Mouse (Mus musculus): Measurements from ENCODE around the gene Cyp4f17. TPM values are rescaled to one million over a fixed set of nuclear protein-coding genes. Genes with fewer than 3 reads are reported as not detected.
"Not testable (repeated sequence)": the region's sequence is repeated elsewhere in the genome, so short reads cannot be mapped to it uniquely, and the experiment has no call there.

Cyp4f17 gene
- polyA plus RNA-seq, 1 experiment: 1.4 TPM

DNA sequence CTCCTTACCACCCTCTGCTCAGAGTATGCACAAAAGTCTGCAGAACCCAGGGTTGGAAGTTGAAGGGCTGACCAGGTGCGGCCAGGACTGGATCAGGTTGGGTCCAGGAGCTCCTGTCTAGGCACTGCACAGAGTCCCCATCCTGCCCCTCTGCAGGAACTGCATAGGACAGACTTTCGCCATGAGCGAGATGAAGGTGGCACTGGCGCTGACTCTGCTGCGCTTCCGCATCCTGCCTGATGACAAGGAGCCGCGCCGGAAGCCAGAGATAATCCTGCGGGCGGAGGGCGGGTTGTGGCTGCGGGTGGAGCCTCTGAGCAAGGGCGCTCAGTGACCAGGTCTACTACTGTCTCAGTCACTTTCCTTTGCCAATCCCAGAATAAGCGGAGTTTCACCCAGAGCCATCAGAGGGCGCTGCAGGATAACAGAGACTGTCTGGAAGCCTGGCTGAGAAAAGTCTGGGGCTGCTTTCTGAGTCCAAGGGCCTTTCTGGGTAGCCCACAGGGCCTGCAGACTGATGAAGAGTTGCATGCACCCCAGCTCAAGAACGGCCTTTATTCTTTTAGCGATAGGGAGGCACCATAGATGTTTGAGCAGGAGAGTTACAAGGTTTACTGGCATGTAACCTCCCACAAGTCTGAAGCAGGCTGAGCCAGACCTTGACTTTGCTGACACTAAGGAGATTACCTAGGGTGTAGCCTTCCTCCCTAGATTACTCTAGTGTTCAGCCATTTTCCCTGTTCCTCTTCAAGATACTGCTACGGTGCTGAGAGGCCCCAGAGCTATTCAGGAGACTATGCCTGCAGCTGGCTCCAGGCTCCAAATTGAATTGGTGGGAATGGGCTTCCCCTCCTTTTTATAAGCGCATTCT is 45.3 kb downstream of the Cyp4f17 start:
- TF ChIP-seq POLR2A (IDR thresholded peaks at IDR 0.05; ENCODE audit: control insufficient read depth, low read depth, low read length): peak; percentile 38; the same call in 1 of the 2 replicates
- peak; percentile 46; the same call in 1 of the 2 replicates for TF ChIP-seq CTCF (IDR thresholded peaks at IDR 0.05; ENCODE audit: control insufficient read depth, insufficient read depth, insufficient replicate concordance, low read depth, low read length)
- H3K27ac ChIP-seq (ENCODE audit: control insufficient read depth, insufficient read depth, low read depth, low read length): no peak overlapping the region
- 0 out of 2 replicates have a peak, but pooled peaks cover 3% of the 10 kb centered on the region for H3K4me1 ChIP-seq (ENCODE audit: control insufficient read depth, insufficient read depth, low read length)
- H3K27me3 ChIP-seq (ENCODE audit: control insufficient read depth, insufficient read depth, low read length): no peaks in the 10 kb centered on the region
- H3K36me3 ChIP-seq (ENCODE audit: control insufficient read depth, insufficient read depth, low read length): no peaks in the 10 kb centered on the region
- peak overlapping the region; percentile 35 for H3K4me3 ChIP-seq (ENCODE audit: control insufficient read depth, low read depth, low read length)

DNA sequence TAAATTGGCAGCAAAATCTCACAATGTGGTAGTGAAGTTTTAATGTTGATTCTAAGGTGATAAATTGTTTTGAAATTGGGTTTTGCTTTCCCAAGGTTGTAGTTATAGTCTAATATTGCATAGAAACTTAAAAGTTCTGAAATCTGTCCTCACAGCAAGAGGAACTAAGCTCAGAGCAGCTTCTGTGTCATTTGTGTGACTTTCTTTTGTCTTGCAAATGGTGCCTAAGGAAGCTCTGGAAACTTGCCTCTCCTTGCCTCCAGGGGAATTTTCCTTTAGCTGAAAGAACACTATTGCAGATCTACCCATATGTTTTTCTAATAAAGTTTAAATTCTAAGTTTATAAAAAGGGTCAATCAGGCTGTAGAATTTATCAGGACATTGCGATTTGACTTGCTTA is 47.2 kb downstream of the Cyp4f17 start:
- H3K4me1 ChIP-seq (ENCODE audit: control insufficient read depth, insufficient read depth, low read length); H3K27me3 ChIP-seq (ENCODE audit: control insufficient read depth, insufficient read depth, low read length); H3K4me3 ChIP-seq (ENCODE audit: control insufficient read depth, low read depth, low read length); H3K36me3 ChIP-seq (ENCODE audit: control insufficient read depth, insufficient read depth, low read length); H3K27ac ChIP-seq (ENCODE audit: control insufficient read depth, insufficient read depth, low read depth, low read length): not testable (repeated sequence)

DNA sequence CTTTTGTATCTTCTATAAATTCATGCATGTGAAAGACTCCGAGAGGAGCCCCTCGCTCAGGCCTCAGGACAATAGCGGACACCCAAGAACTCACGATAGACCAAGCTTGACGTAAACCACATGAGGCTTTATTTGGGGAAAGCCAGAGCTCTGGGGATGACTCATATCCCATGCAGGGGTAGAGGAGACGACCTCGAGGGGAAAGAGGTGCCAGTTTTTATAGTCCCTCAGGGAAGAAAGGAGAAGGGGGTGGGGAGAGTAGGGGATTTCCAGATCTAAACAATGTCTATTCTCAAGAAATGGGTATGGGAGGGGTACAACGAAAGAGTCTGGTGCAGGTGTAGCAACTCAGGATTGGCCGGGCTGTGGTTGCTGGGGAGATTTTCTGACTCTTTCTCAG is 48.5 kb downstream of the Cyp4f17 start:
- H3K27ac ChIP-seq (ENCODE audit: control insufficient read depth, insufficient read depth, low read depth, low read length); H3K36me3 ChIP-seq (ENCODE audit: control insufficient read depth, insufficient read depth, low read length); H3K27me3 ChIP-seq (ENCODE audit: control insufficient read depth, insufficient read depth, low read length); H3K4me1 ChIP-seq (ENCODE audit: control insufficient read depth, insufficient read depth, low read length); H3K4me3 ChIP-seq (ENCODE audit: control insufficient read depth, low read depth, low read length): not testable (repeated sequence)

DNA sequence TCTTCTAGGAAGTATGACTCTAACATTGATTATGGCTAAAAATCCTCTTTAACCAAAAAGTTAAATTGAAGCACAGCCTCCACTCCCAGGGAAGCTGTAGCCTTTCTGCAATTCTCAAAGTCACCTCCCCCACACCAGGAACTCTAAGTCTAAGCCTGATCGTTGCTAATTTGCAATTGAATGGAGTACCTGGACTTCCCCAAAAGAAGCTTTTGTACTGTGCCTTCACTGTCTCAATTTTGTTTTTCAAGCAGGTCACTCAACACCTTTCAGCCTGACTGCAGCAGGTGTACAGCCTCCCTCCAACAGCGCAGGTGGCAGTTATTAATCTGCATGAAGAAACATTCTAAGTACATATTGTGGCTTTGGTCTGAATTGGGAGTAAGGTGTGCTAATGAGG is 57.5 kb downstream of the Cyp4f17 start:
- not testable (repeated sequence) for H3K4me1 ChIP-seq (ENCODE audit: control insufficient read depth, insufficient read depth, low read length); H3K27me3 ChIP-seq (ENCODE audit: control insufficient read depth, insufficient read depth, low read length); H3K27ac ChIP-seq (ENCODE audit: control insufficient read depth, insufficient read depth, low read depth, low read length); H3K4me3 ChIP-seq (ENCODE audit: control insufficient read depth, low read depth, low read length); H3K36me3 ChIP-seq (ENCODE audit: control insufficient read depth, insufficient read depth, low read length)

DNA sequence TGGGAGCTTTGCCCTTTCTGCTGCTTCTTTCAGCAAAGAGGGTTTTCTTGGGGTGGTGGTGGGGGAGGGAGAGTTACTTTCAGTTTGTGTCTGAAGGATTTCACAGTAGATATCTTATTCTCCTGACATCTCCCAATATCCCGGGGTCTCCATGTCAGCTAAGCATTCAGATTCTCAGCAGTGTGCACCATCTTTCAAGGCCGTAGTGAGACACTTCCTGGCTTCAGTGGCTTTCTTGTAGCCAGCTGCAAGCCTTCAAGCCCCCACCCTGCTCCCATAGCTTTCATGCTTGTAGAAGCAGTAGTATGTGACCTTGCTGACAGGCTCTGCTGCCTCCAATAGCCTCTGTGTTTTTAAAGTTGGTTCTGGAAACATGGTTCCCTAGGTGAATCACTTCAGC is 67.4 kb downstream of the Cyp4f17 start:
- not testable (repeated sequence) for H3K36me3 ChIP-seq (ENCODE audit: control insufficient read depth, insufficient read depth, low read length); H3K27me3 ChIP-seq (ENCODE audit: control insufficient read depth, insufficient read depth, low read length); H3K27ac ChIP-seq (ENCODE audit: control insufficient read depth, insufficient read depth, low read depth, low read length); H3K4me1 ChIP-seq (ENCODE audit: control insufficient read depth, insufficient read depth, low read length); H3K4me3 ChIP-seq (ENCODE audit: control insufficient read depth, low read depth, low read length)

DNA sequence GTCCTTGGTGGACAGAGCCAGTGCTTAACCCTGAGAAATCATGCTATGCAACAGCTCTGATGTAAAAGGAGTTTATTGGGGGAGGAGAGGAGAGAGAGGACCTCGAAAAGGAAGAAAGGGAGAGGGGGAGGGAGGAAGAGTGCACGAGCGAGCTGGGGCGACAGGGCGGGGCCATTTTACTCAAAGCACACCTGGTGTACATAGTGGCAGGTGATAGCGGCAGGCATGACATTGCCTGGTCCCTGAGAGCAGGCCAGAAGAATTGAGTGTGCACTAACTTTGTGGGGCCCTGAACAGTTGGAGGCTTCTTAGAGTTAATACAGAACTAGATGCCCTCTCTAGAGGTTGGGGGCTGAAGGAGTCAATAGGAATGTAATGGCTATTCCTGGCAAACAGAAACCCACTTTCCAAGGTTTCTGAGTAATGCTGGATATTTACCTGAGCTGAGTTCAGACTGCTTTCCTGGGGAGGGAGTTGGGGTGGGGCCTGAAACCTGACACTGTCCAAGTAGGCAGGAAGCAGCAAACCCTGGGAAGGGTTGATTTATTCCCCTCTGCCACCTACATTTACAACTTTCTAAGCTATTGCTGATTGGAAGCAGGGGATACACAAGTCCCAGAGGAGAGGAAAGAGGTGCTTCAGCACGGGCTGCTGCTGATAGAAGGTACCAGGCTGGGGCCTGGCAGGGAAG is 71.8 kb downstream of the Cyp4f17 start:
- Histone ChIP-seq H3K4me1 (ENCODE audit: control insufficient read depth, insufficient read depth, low read length) (no peaks in the 10 kb centered on the region), H3K27ac (ENCODE audit: control insufficient read depth, insufficient read depth, low read depth, low read length) (no peak overlapping the region), H3K4me3 (ENCODE audit: control insufficient read depth, low read depth, low read length) (no peak overlapping the region), H3K27me3 (ENCODE audit: control insufficient read depth, insufficient read depth, low read length) (no peaks in the 10 kb centered on the region), H3K36me3 (ENCODE audit: control insufficient read depth, insufficient read depth, low read length) (no peaks in the 10 kb centered on the region)
- no peak for TF ChIP-seq POLR2A (IDR thresholded peaks at IDR 0.05; ENCODE audit: control insufficient read depth, low read depth, low read length)
- no peak for TF ChIP-seq CTCF (IDR thresholded peaks at IDR 0.05; ENCODE audit: control insufficient read depth, insufficient read depth, insufficient replicate concordance, low read depth, low read length)

Other genes with a start within 250 kb of the Cyp4f17 start
- gene Brd4, start 221.3 kb upstream of the Cyp4f17 start, polyA plus RNA-seq (2012; rRNA removed): 17.3 and 17.6 TPM in 2 replicates
- gene Akap8, start 184.8 kb upstream of the Cyp4f17 start, polyA plus RNA-seq (2012; rRNA removed): 39.3 and 43.5 TPM in 2 replicates
- 107 and 129 TPM in 2 replicates for gene Akap8l, start 155.4 kb upstream of the Cyp4f17 start, polyA plus RNA-seq (2012; rRNA removed)
- gene Wiz, start 116.6 kb upstream of the Cyp4f17 start, polyA plus RNA-seq (2012; rRNA removed): 25.2 and 26.3 TPM in 2 replicates
- 3.7 and 5.3 TPM in 2 replicates for gene Rasal3, start 102.5 kb upstream of the Cyp4f17 start, polyA plus RNA-seq (2012; rRNA removed)
- gene Pglyrp2, start 81.9 kb upstream of the Cyp4f17 start, polyA plus RNA-seq (2012; rRNA removed): 2.0 and 2.4 TPM in 2 replicates
- 67.7 and 68.8 TPM in 2 replicates for gene Cyp4f39, start 53.3 kb upstream of the Cyp4f17 start, polyA plus RNA-seq (2012; rRNA removed)
- gene Cyp4f16, start 30.5 kb downstream of the Cyp4f17 start, polyA plus RNA-seq (2012; rRNA removed): 0.73 and 1.1 TPM in 2 replicates
- 1.9 and 2.2 TPM in 2 replicates for gene Cyp4f37, start 115.3 kb downstream of the Cyp4f17 start, polyA plus RNA-seq (2012; rRNA removed)
- 0.72 and 1.0 TPM in 2 replicates for gene Cyp4f40, start 152.8 kb downstream of the Cyp4f17 start, polyA plus RNA-seq (2012; rRNA removed)
- 1.2 and 1.6 TPM in 2 replicates for gene Cyp4f15, start 179.6 kb downstream of the Cyp4f17 start, polyA plus RNA-seq (2012; rRNA removed)